Mouse (Mus musculus): ENCODE results near the gene Plekhg1.

DNA sequence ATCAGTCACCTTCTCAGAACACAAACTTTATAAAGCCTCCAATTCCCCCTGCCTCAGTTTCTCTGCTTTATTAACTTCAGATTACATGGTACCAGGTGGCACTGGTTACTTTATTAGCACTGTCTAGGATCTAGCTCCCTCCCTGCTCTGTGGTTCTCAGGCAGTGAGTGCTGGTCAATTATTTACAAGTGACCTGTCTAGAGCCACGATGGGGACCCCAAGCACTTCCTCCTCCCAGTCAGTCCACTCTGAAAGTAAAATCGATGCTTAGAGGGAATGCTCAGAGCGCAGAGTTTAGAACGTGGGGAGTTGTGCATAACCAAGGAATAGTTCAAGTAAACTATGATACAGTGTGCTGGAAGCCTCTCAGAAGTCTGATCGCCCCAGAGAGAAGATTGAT is 173.9 kb downstream of the Plekhg1 start:
- TF ChIP-seq CTCF (IDR thresholded peaks at IDR 0.05; ENCODE audit: borderline replicate concordance, insufficient read depth, low read length), result no peak
- TF ChIP-seq POLR2A (IDR thresholded peaks at IDR 0.05; ENCODE audit: low read depth, low read length), result no peak
